Mouse (Mus musculus): Measurements from ENCODE around the gene Olfr635.

GRCm38 (mm10) chr7:103934264-103934663, 36.7 kb upstream of the Olfr635 start, which contains the start of gene Olfr632:
- TF ChIP-seq CTCF (IDR thresholded peaks at IDR 0.05; ENCODE audit: insufficient read depth, low read length) (no peak), POLR2A (IDR thresholded peaks at IDR 0.05; ENCODE audit: borderline replicate concordance, extremely low read depth, low read depth, low read length) (no peak)

Measured in lung, adult 2 months (tissue).